Mouse (Mus musculus): ENCODE results near the gene Papln.

- TF ChIP-seq CTCF (IDR thresholded peaks at IDR 0.05) (no peak), EP300 (IDR thresholded peaks at IDR 0.05; ENCODE audit: insufficient read depth, low read depth, low read length) (no peak), POLR2A (IDR thresholded peaks at IDR 0.05; ENCODE audit: insufficient read depth, low read depth, low read length) (no peak)
Measured at GRCm38 (mm10) chr12:83758735-83759134, 4.7 kb upstream of the Papln start.

Measured in heart, adult 2 months (tissue).